Mouse (Mus musculus) 3T3-L1 (cell line): Measurements from ENCODE around the gene Ubap1l.

ENCODE experiments used
- DNase-seq: peaks from one replicate; pipeline ENCODE4 v3.0.0-alpha.2; 2015; ENCODE audit warnings: low read depth, low spot score

The Ubap1l gene

GRCm38 (mm10) chr9:65360641-65361448 lies at the start of gene Ubap1l:
Gene Ubap1l, plus strand, starts transcription at chr9:65361041.
- DNase-seq = no peak

- no peak for DNase-seq
Measured at GRCm38 (mm10) chr9:65312669-65313357, 48.0 kb upstream of the Ubap1l start.

DNA sequence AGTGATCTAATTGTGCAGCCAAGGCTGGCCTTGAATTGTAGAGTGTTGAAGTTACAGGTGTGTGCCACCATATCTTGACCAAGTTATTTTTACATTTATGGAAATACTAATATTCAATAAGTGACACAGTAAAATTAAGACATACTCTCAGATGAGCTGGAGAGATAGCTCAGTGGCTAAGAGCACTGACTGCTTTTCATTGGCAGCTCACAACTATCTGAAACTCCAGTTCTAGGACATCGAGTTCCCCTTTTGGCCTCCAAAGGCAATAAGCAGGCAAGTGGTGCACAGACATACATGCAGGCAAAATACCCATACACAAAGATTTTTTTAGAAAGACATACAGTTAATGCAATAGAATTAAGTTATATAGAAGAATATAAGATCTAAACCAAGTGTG lies 47.0 kb upstream of the Ubap1l start:
- no peak for DNase-seq

DNA sequence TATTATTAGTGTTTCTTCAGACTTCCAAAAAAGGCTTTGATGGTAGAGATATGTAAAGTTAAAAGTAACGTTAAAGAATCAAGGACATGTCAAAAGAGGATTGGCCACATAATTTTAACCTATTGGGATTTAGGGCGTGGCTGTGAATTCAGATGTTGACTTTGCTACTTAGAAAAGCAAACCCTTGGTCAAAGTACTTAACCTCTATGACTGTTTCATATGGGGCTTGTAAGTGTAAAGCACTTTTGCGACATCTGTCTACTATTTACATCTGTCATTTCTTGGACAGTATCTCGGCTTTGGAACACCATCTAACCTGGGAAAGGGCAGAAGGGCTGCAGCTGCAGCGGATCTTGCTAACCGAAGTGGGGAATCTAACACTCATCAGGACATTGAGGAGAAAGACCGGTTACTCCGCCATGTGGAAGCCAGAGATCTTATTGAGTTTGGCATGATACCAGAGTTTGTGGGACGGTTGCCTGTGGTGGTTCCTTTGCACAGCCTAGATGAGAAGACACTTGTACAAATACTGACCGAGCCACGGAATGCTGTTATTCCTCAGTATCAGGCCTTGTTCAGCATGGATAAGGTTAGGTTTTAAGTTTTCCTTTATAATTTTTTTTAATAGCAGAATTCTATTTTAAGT lies 38.5 kb upstream of the Ubap1l start:
- DNase-seq = no peak

DNA sequence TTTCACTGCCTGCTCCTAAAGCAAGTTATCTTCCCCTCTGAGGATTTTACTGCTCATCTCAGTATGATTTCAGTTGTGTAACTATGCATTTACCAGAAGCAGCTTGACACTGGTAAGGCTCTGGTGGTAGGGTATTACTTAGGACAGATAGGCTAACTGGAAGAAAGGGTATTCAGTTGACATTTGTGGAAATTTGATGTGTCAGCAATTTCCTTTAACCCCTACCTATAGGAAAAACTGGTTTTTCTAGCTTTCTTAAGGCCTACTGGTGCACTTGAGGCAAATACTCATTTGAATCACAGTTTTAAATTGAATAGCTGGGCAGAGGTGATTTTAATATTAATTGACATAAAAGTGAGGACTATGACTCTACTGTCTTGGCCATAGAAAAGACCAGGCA lies 34.9 kb upstream of the Ubap1l start:
- DNase-seq = no peak

- DNase-seq = peak; percentile 53
Measured at GRCm38 (mm10) chr9:65327371-65327770, 33.5 kb upstream of the Ubap1l start.

- no peak for DNase-seq
Measured at GRCm38 (mm10) chr9:65333958-65334357, 26.9 kb upstream of the Ubap1l start.

GRCm38 (mm10) chr9:65339146-65339545 lies 21.7 kb upstream of the Ubap1l start:
- no peak for DNase-seq

DNA sequence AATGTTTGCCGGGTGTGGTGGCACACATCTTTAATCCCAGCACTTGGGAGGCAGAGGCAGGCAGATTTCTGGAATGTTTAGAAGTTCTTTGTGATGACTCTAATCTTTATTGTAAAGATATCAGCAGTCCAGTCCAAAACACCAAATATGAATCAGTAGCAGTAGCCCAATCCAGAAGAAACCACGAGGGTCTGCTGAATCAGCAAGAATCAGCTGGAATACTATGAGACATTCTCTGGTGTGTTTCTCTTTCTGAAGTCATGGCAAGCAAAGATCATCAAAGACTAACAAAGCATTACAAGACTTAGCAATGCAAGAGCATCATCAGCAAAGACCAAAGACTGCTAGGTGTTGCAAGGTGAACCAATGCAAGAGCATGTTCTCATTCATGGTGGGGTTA lies 20.4 kb upstream of the Ubap1l start:
- peak; percentile 5 for DNase-seq

DNA sequence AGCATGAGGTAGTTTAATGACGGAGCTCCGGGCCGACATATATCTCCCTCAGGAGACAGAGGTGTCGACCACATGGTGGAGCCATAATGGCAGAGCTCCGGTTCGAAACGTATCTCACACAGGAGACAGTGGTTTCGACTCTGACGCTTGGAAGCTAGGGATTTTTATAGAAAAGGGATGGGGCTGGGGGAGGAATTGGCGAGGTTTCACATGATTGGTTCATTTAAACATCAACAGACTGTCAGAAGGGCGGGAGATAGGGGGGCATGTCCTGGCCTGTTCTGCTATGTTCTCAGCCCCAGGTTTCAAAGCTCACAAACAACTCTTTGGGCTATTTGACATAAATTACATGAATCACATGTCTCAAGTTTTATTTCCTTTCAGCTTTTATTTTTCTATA lies 15.4 kb upstream of the Ubap1l start:
- DNase-seq = peak; percentile 30

GRCm38 (mm10) chr9:65345854-65346475 lies 14.9 kb upstream of the Ubap1l start, which contains the start of gene Pdcd7:
Gene Pdcd7, plus strand, starts transcription at chr9:65346104.
- DNase-seq = peak; percentile 96

DNA sequence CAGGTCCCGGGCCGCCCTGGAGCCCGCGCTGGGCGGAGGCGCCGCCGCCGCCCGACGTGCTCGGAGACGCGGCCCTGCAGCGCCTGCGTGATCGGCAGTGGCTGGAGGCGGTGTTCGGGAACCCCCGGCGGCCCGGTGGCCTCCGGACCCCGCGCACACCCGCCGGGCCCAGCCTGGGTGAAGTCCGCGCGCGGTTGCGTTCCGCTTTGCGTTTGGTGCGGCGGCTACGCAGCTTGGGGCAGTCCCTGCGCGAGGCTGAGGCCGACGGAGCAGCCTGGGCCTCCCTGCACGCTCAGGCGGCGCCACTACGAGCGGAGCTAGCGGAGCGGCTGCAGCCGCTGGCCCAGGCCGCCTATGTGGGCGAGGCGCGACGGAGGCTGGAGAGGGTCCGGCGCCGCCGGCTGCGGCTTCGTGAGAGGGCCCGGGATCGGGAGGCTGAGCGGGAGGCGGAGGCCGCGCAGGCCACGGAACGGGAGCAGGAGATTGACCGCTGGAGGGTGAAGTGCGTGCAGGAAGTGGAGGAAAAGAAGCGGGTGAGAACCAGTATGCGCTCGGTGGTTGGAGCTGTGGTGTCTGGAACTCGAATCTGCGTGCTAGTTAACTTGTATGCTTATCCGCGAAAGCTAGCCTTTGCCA lies 14.2 kb upstream of the Ubap1l start:
- peak; percentile 55 for DNase-seq

- DNase-seq = no peak
Measured at GRCm38 (mm10) chr9:65347112-65347850, 13.6 kb upstream of the Ubap1l start.

- DNase-seq = peak; percentile 53
Measured at GRCm38 (mm10) chr9:65353251-65353650, 7.6 kb upstream of the Ubap1l start.

GRCm38 (mm10) chr9:65356561-65356960 lies 4.3 kb upstream of the Ubap1l start:
- no peak for DNase-seq

DNA sequence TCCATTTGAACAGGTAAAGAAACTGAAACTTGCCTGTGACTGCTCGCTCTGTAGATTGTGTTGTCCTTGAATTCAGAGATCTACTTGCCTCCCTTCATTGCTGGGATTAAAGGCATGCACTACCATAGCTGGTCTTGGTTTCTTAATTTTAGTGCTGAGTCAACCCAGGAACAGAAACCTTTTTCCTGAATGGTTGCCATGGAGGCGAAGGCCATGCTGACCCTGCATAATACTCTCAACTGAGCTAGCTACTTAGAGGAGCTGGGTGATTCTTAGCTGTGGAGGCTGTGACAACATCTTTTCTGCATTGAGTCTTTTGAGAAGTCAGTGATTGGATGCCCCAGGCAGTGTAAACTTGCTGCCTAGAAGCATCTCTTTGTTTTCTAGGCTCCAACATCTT lies 3.9 kb upstream of the Ubap1l start:
- no peak for DNase-seq

DNA sequence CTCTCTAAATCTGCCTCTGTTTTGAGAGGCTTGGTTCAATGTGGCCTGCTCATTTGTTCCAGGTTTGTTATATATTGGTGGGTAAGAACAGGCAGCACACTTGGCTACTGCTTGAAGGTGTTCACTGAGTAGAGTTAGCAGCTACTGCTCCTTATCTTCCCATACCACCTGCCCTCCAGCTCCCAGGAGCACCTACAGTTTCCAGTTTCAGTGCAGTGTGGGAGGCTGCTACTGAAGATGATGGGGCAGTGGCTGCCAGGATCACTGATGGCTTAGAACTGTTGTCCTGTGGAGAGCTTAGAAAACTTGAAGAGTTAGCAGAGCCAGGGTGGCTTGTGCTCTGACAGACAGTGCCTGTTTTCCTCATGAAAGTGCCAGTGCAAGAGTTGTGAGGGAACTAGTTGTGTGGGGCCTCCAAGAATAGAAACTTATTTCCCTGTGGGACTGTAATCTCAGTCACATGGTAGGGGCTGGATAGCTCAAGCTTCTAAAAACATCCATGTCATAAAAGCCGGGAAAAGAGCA lies 1.8 kb upstream of the Ubap1l start:
- no peak for DNase-seq

DNA sequence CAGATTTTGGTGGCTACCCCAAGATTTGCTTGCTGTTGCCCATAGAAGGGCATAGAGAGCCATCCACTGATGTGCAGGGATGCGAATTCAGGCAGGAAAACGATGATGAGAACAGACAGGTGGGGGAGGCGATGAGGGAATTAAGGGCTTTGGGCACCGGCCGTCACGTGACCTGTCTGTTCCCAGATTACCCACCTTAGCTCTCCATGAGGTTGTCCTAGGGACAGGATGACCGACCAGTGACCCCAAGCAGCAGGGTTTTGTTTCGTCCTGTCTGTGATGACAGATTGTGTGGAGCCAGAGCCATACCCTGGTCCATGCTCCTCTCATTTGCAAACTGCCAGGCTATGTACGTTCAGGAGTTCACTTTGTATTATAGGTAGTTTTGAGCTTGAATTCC lies 2.8 kb downstream of the Ubap1l start:
- no peak for DNase-seq

DNA sequence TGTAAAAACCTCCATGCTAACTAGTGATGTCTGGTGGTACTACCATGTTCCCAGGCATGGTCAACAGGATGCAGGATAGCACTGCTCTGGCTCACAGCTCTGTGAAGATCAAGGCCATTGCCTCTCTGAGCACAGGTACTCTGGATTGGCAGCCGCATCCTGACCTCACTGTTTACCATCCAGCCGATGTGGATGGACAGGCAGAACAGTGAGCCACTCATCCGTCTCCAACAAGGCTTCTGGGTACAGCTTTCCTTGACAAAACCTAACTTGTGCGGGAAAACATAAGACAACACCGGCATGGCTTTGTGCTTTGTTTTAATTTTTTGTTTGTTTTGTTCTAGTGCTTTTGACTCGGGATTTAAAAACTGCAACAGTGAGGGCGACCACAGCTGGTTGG lies 4.9 kb downstream of the Ubap1l start:
- DNase-seq = no peak

- DNase-seq = no peak
Measured at GRCm38 (mm10) chr9:65371756-65372155, 10.9 kb downstream of the Ubap1l start.

- DNase-seq = peak; percentile 61
Measured at GRCm38 (mm10) chr9:65372449-65372848, 11.6 kb downstream of the Ubap1l start.
